Mouse (Mus musculus) megakaryocyte, embryonic 14.5 days (primary cell): ENCODE data around the gene Rab1a. TPM values are rescaled to one million over a fixed set of nuclear protein-coding genes. Genes with fewer than 3 reads are reported as not detected.
A peak's percentile ranks its signal among the peaks of the same experiment; 100 is the strongest.

ENCODE experiments used
- H3K27me3 ChIP-seq: replicated peaks from 2 replicates; pipeline ENCODE3; 2012; ENCODE audit warnings: inconsistent platforms
- H3K36me3 ChIP-seq: replicated peaks from 2 replicates; pipeline ENCODE3; 2012; ENCODE audit warnings: low read length, inconsistent platforms, mixed read lengths
- H3K4me1 ChIP-seq: 2 replicates; pipeline ENCODE4 v1.6.1; 2012; ENCODE audit warnings: inconsistent platforms
- H3K4me3 ChIP-seq: replicated peaks from 2 replicates; pipeline ENCODE3; 2012; ENCODE audit warnings: moderate library complexity, mild to moderate bottlenecking, inconsistent platforms
- H3K9me3 ChIP-seq: 2 replicates; pipeline ENCODE4 v1.6.1; 2012; ENCODE audit warnings: inconsistent platforms
- FLI1 ChIP-seq: IDR thresholded peaks from 2 replicates; pipeline ENCODE4 v1.6.1; 2012; ENCODE audit warnings: low read length, inconsistent platforms, mixed read lengths
- GATA1 ChIP-seq: IDR thresholded peaks from 3 replicates; pipeline ENCODE4 v1.6.1; 2012; ENCODE audit warnings: mixed read lengths, low read length, inconsistent platforms, borderline replicate concordance
- polyA plus RNA-seq: library from polyadenylated mRNA; stranded (reverse); fragments of >175 nt; gene quantifications from 2 replicates; pipeline ENCODE4 v1.2.3, GENCODE M21; 2012; ENCODE audit warnings: low replicate concordance; ENCODE audit not compliant: insufficient read depth

Gene Rab1a
- polyA plus RNA-seq, 1 experiment, result 33.5 TPM

DNA sequence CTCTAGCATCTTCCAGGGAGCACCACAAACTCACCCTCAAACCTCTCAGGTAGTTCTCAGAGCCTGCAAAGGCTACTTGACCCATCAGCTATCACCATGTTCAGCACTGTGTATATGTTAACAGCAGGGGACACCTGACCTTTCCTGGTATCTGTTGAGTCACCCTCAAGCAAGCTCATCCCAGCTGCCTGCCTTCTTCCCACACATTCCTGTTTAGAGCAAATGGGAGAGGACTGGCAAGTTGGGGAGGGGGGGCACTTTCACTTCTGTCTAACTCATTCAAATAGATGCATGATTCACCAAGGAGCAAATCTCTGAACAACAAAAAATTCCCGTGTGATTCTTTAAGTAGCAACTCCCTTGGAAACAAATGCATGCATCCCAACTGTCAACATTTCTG lies 45.4 kb downstream of the Rab1a start:
- Histone ChIP-seq H3K36me3 (peaks cover 48% of the 10 kb centered on the region), H3K27me3 (no peaks in the 10 kb centered on the region), H3K4me3 (peak overlapping the region; percentile 82), H3K9me3 (no peaks in the 10 kb centered on the region), H3K4me1 (peaks cover 88% of the 10 kb centered on the region)
- no peak for TF ChIP-seq GATA1
- no peak for TF ChIP-seq FLI1

DNA sequence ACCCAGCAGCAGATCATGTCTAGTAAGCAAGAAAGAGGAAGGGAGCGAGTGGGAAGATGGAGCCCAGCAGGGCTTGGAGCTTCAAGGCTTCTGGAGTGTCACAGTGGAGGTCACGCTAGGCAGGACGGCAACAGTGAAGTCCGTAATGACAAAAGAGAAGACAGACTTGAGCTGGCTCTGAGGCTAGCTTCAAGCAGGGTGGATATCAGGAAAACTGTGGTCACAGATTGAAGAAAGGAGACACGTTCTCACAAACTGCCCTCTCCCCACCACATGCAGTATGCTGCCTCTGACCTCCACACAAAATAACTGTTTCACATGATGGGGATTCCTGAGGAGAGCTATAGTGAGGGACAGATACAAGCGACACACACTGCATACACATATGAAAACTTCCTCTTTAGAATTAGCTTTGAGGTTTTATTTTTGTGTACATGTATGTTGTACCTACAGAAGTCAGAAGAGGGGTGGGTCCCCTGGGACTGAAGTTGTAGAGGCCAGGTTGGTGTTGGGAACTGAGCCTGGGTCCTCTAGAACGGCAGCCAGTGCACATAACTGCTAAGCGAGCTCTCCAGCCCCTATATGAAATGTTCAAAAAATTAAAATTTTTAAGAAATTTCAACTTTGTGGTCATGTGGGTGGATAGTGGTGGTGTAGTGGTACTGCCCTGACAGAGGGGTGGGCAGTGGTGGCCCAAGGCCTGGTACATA lies 46.1 kb downstream of the Rab1a start:
- Histone ChIP-seq H3K4me1 (peaks cover 82% of the 10 kb centered on the region), H3K9me3 (no peaks in the 10 kb centered on the region), H3K27me3 (no peaks in the 10 kb centered on the region), H3K4me3 (peak overlapping the region; percentile 80), H3K36me3 (peaks cover 43% of the 10 kb centered on the region)
- TF ChIP-seq GATA1 (no peak), FLI1 (no peak)

DNA sequence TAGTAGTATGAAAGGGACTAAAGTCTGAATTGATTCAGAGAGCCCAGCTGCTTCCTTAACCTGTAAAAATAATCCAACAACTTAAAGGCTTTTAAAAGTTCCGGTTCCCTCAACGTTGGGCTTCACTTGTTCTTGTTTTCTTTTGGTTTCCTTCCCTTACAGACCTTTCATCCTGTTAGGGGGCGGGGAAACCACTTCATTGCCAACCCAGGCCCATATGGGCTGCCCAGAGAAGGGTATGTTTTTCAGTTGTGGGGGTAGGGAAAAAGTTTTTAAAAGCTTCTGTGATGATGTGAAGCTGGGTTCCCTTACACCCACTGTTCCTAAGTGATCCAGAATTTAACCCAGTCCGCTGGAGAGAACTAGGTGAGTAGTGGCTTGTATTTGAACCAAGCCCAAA lies 47.0 kb downstream of the Rab1a start:
- H3K36me3 ChIP-seq, result peaks cover 36% of the 10 kb centered on the region
- peaks cover 72% of the 10 kb centered on the region for H3K4me1 ChIP-seq
- H3K9me3 ChIP-seq, result no peaks in the 10 kb centered on the region
- H3K27me3 ChIP-seq, result no peaks in the 10 kb centered on the region
- TF ChIP-seq GATA1, result no peak
- TF ChIP-seq FLI1, result no peak
- H3K4me3 ChIP-seq, result peak overlapping the region; percentile 98

DNA sequence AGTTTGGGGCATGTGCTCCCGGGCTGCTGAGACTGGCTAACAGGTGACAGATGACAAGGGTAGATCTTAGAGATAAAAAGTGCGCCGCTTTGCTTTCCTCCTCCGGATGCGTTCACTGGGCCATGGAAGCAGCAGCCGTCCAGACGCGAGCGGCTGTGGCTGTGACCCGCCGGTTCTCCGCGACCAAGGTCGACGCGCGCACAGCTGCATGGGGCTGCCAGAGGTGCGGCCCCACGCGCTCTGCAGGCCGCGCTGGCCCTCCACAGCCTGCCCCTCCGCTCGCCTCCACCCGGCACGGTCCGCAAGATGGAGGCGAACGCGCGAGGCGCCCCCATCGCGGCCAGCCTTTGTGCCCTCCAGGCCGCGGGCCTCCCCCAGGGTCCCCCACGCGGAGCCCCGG lies 47.6 kb downstream of the Rab1a start:
- H3K9me3 ChIP-seq, result peaks cover 3% of the 10 kb centered on the region
- H3K27me3 ChIP-seq, result peaks cover 1% of the 10 kb centered on the region
- H3K4me3 ChIP-seq, result peak overlapping the region; percentile 98
- TF ChIP-seq GATA1 (no peak), FLI1 (no peak)
- peaks cover 67% of the 10 kb centered on the region for H3K4me1 ChIP-seq
- peaks cover 32% of the 10 kb centered on the region for H3K36me3 ChIP-seq

DNA sequence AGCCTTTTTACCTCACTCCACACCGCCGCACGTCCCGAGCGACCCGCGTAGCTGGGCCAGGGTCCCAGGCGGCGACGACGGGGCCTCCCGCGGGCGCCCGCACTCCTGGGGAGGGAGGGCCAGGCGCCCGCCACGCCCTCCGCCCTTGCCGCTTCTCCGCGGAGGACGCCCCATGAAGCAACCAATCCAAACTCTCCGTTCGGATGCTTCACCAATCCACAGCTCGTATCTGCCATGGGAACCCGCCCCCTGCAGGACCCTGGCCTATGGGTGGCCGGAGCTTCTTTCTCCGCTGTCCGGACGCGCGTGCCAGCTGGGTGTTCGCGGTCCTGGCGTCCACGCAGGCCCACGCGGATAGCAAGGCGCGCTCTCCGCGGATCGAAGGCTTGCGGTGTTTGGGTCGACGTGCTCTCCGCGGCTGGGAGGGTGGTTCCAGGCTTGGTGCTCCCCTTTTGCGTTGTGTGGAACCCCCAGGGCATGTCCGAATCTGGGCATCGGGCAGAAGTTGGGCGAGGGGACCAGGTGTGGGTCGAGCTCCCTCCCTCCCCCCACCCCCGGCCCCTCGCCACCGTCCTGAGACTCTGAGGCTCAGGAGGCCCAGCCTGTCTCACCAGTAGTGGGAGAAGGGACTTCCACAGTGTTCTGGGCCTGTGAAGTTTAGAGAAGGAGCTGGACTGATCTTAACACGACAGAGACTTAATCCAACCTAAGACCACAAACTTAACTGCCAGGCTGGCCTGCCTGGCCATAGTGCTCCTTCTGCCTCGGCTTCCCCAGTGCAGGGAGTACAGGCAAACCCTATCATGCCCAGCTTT lies 48.3 kb downstream of the Rab1a start, which contains the start of gene Cep68:
Cep68 (minus strand) TSS at position 134 of the 815 bp plus-strand sequence.
- H3K36me3 ChIP-seq, result peaks cover 27% of the 10 kb centered on the region
- H3K27me3 ChIP-seq, result peaks cover 1% of the 10 kb centered on the region
- peak within 1 kb of the TSS; percentile 98 for H3K4me3 ChIP-seq
- TF ChIP-seq FLI1, result no peak
- peaks cover 60% of the 10 kb centered on the region for H3K4me1 ChIP-seq
- H3K9me3 ChIP-seq, result peaks cover 3% of the 10 kb centered on the region

DNA sequence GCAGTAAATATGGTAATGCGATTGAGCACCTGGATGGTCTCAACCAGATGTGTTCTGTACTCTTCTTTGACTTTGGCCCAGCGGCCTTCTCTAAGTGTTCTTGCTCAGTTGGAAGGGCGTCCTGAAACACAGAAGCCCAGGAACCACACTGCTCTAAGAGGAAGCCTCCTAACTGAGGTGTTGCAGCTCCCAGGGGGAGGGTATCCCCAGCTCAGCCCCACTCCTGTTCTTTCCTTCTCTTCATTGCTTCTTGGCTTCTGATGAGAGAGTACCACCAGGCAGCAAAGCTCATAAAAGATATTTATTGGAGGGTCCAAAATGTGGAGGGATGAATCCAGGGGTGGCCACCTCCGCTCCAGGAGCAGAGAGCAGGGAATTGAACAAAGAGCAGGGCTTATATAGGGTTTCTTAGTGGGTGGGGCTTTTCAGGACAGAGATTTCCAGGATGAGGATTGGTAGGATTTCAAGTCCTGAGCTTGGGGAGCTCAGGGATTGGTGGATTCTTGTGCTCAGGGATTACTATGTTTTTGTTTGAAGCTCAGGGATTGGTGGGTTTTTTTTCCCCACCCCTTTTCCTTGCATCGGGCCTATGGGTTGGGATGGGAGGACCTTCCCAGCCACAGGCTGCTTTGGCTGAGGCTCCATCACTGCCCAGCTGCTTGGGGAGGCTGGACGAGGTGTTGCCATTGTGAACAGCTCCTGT lies 49.4 kb downstream of the Rab1a start:
- peaks cover 16% of the 10 kb centered on the region for H3K36me3 ChIP-seq
- H3K9me3 ChIP-seq, result peaks cover 3% of the 10 kb centered on the region
- peaks cover 49% of the 10 kb centered on the region for H3K4me1 ChIP-seq
- TF ChIP-seq GATA1 (no peak), FLI1 (no peak)
- H3K4me3 ChIP-seq, result peak overlapping the region; percentile 1
- H3K27me3 ChIP-seq, result peaks cover 4% of the 10 kb centered on the region

DNA sequence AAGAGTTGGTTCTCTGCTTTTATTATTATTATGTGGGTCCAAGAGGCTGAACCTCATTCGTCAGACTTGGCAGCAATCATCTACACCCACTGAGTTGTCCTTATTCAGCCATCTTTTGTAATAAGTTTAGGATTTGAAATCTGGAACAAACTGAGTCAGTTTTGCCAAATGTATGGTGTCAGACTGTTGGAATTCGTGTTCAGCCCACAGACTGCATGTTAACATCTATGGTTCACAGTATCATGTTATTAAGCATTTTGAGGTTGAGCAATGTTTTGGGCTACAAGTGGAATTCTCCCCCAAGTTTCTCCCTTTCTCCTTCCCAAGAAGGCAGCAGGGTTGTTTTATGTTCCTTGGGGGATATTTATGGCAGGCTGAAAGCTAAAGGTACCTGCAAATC lies 51.9 kb downstream of the Rab1a start:
- Histone ChIP-seq H3K4me3 (no peak overlapping the region), H3K27me3 (peaks cover 4% of the 10 kb centered on the region), H3K9me3 (peaks cover 3% of the 10 kb centered on the region), H3K36me3 (no peaks in the 10 kb centered on the region), H3K4me1 (peaks cover 24% of the 10 kb centered on the region)
- TF ChIP-seq FLI1 (no peak), GATA1 (no peak)

DNA sequence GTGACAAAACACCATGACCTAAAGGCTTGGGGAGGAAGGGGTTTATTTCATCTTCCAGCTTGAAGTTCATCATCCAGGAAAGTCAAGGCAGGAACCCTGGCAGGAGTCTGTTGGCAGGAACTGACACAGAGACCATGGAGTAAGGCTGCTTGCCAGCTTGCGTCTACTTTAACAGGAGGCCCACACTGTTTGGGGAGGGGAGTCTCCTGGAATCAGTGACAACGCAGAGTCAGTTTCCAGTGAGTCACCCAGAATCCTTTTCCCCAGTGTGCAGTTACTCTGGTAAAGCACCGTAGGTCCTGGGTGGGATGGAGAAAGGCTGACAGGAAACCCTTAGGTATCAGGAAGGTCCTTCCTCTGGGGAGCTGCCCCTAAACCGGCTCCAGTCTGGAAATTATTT lies 53.6 kb downstream of the Rab1a start:
- no peaks in the 10 kb centered on the region for H3K36me3 ChIP-seq

DNA sequence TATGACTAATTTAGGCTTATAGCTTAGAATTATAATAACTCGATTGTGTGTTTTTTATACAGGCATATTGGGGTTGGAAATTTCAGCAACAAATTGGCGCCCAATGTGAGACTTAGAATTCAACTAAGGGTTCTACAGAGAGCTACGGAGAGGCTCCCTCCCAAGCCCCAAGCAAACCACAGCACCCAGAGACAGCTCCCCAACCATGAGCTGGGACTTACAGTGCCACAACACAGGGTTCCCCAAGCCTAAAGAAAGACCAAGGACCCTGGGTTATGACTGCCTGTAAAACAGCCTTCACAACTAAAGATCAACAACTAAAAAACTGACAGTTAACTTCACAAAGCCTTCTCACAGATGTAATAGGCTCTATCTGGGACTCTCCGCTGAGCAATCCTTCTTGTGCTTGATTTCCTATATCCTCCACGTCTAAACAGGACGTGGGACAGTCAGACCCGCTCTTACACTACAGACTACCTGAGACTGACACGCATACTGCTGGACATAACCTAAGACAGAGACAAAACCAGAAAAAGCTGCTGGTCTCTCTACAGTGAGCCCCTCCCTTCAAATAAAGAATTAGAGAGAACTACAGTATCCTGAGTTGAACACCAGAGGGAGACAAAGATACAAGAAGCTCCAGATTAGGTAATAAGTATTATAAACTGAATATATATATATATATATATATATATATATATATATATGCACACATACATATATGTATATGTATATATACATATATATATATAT lies 61.6 kb downstream of the Rab1a start:
- H3K4me3 ChIP-seq, result no peak overlapping the region
- TF ChIP-seq FLI1 (no peak), GATA1 (no peak)
- no peaks in the 10 kb centered on the region for H3K36me3 ChIP-seq
- H3K4me1 ChIP-seq, result peaks cover 12% of the 10 kb centered on the region; the same call in 1 of the 2 replicates
- H3K9me3 ChIP-seq, result no peaks in the 10 kb centered on the region
- no peaks in the 10 kb centered on the region for H3K27me3 ChIP-seq

More for the DNA sequence above, 53.6 kb downstream of the Rab1a start:
- Histone ChIP-seq H3K4me1 (peaks cover 14% of the 10 kb centered on the region), H3K27me3 (peaks cover 4% of the 10 kb centered on the region), H3K4me3 (no peak overlapping the region), H3K9me3 (peaks cover 3% of the 10 kb centered on the region)
- TF ChIP-seq GATA1 (no peak), FLI1 (no peak)
